Mouse (Mus musculus): Measurements from ENCODE around the gene Tex33. TPM values are rescaled to one million over a fixed set of nuclear protein-coding genes. Genes with fewer than 3 reads are reported as not detected.

The Tex33 gene
- total RNA-seq, 2 experiments from 2014 or later: not detected

- DNase-seq: no peak
- H3K4me3 ChIP-seq: no peak overlapping the region
- intact Hi-C loops (cut with DNase I): no loop called here
- no peak overlapping the region for H3K27ac ChIP-seq
- no peak for TF ChIP-seq CTCF (IDR thresholded peaks at IDR 0.05)
Measured at GRCm38 (mm10) chr15:78328520-78329097, 67.1 kb downstream of the Tex33 start.

Small RNA genes lying within 50 kb of the gene (microRNA-seq; reads per million reads assigned to microRNA genes)
- gene Mir7676-2: not detected

Other genes starting within 250 kb of the Tex33 start
- 10 to 100 TPM; 11.7 to 16.0 TPM for gene Ift27, start 221.8 kb downstream of the Tex33 start, total RNA-seq (2021)
- gene Pvalb, start 189.5 kb downstream of the Tex33 start, total RNA-seq (2021): over 10,000 TPM in 1 of 2 experiments, 1,000 to 10,000 TPM in 1; 9,151 to 16,547 TPM
- 1 to 10 TPM in 1 of 2 experiments, not detected in 1; 1.2 TPM for gene Ncf4, start 151.1 kb downstream of the Tex33 start, total RNA-seq (2021)
- gene Csf2rb2, start 90.2 kb downstream of the Tex33 start, total RNA-seq (2021): under 1 TPM; 0.66 to 0.78 TPM
- 1 to 10 TPM in 1 of 2 experiments, under 1 TPM in 1; 0.86 to 1.0 TPM for gene Csf2rb, start 70.2 kb downstream of the Tex33 start, total RNA-seq (2021)
- gene Tst, start 10.0 kb upstream of the Tex33 start, total RNA-seq (2021): 10 to 100 TPM; 18.2 to 18.8 TPM
- 10 to 100 TPM; 61.9 to 66.9 TPM for gene Mpst, start 10.5 kb upstream of the Tex33 start, total RNA-seq (2021)
- 10 to 100 TPM in 1 of 2 experiments, 1 to 10 TPM in 1; 8.9 to 17.2 TPM for gene Kctd17, start 32.7 kb upstream of the Tex33 start, total RNA-seq (2021)
- not detected for gene Tmprss6, start 72.7 kb upstream of the Tex33 start, total RNA-seq (2021)
- gene Il2rb, start 99.4 kb upstream of the Tex33 start, total RNA-seq (2021): not detected
- gene C1qtnf6, start 135.5 kb upstream of the Tex33 start, total RNA-seq (2021): 1 to 10 TPM; 2.7 to 7.6 TPM
- under 1 TPM in 1 of 2 experiments, not detected in 1; 0.05 TPM for gene Sstr3, start 148.8 kb upstream of the Tex33 start, total RNA-seq (2021)
- gene Rac2, start 176.9 kb upstream of the Tex33 start, total RNA-seq (2021): 1 to 10 TPM; 1.4 to 1.7 TPM
- gene Cyth4, start 201.1 kb upstream of the Tex33 start, total RNA-seq (2021): 1 to 10 TPM; 1.9 TPM